Mouse (Mus musculus) heart, postnatal 0 days (tissue): Measurements from ENCODE around the gene Yars. TPM values are rescaled to one million over a fixed set of nuclear protein-coding genes. Genes with fewer than 3 reads are reported as not detected.
A peak's percentile ranks its signal among the peaks of the same experiment; 100 is the strongest.

Experiments
- ATAC-seq: fragments of 200-750 bp; cut with Nextera tagmentation; 2 replicates; pipeline ENCODE4 v1.8.0; 2017; ENCODE audit warnings: low read depth, moderate number of reproducible peaks, moderate library complexity; ENCODE audit not compliant: insufficient read depth
- DNase-seq: peaks from one replicate; pipeline ENCODE4 v3.0.0-alpha.2; 2016; ENCODE audit warnings: low spot score
- H3K27ac ChIP-seq: fragments of 300-500 bp; sonication (generic); 2 replicates; pipeline ENCODE4 v1.5.1; 2014; ENCODE audit warnings: low read depth, mild to moderate bottlenecking
- H3K27me3 ChIP-seq: fragments of 300-500 bp; sonication (generic); 2 replicates; pipeline ENCODE4 v1.6.1; 2014; ENCODE audit warnings: low read length, mixed read lengths; ENCODE audit not compliant: control insufficient read depth, insufficient read depth
- H3K36me3 ChIP-seq: fragments of 300-500 bp; sonication (generic); replicated peaks from 2 replicates; pipeline ENCODE4 v1.6.1; 2014; ENCODE audit warnings: low read length, mixed read lengths; ENCODE audit not compliant: control insufficient read depth, insufficient read depth
- H3K4me1 ChIP-seq: fragments of 300-500 bp; sonication (generic); 2 replicates; pipeline ENCODE4 v1.6.1; 2014; ENCODE audit warnings: antibody characterized with exemption; ENCODE audit not compliant: control insufficient read depth, insufficient read depth
- H3K4me2 ChIP-seq: fragments of 300-500 bp; sonication (generic); 2 replicates; pipeline ENCODE4 v1.6.1; 2014; ENCODE audit warnings: low read depth, mild to moderate bottlenecking, low read length, moderate library complexity
- H3K4me3 ChIP-seq: fragments of 300-500 bp; sonication (generic); 2 replicates; pipeline ENCODE4 v1.5.1; 2014; ENCODE audit warnings: low read depth, low read length
- H3K9ac ChIP-seq: fragments of 300-500 bp; sonication (generic); replicated peaks from 2 replicates; pipeline ENCODE4 v1.6.1; 2014; ENCODE audit warnings: low read depth, low read length, mixed read lengths
- H3K9me3 ChIP-seq: fragments of 300-500 bp; sonication (generic); replicated peaks from 2 replicates; pipeline ENCODE4 v1.6.1; 2016; ENCODE audit warnings: low read length; ENCODE audit not compliant: control insufficient read depth
- CTCF ChIP-seq: IDR thresholded peaks from 2 replicates; pipeline ENCODE4 v1.5.1; 2016; ENCODE audit warnings: antibody characterized with exemption, control low read depth, low read depth
- EP300 ChIP-seq: IDR thresholded peaks from 2 replicates; pipeline ENCODE4 v1.6.1; 2016; ENCODE audit warnings: antibody characterized with exemption, low read depth
- WGBS: fragments of 180-500 bp; shearing (Covaris S2); extraction: QIAGEN DNeasy Blood & Tissue Kit; methylation state at CpG from one replicate; pipeline ENCODE4 v1.1.7; 2014; 5-methylcytosine and 5-hydroxymethylcytosine counted together
- polyA plus RNA-seq: library from polyadenylated mRNA; unstranded; fragments of >200 nt; fragmentation: Nextera tagmentation; extraction: Ambion mirVana; gene quantifications from 2 replicates; pipeline ENCODE4 v1.2.1, GENCODE M21; 2015
- total RNA-seq: library from RNA; depleted of rRNA; stranded (reverse); fragments of >200 nt; gene quantifications from 2 replicates; pipeline ENCODE4 v1.2.3, GENCODE M21; 2014; ENCODE audit warnings: low replicate concordance

Yars gene
- total and polyA plus RNA-seq, 2 experiments from 2014 or later, result 24.7 to 31.5 TPM

DNA sequence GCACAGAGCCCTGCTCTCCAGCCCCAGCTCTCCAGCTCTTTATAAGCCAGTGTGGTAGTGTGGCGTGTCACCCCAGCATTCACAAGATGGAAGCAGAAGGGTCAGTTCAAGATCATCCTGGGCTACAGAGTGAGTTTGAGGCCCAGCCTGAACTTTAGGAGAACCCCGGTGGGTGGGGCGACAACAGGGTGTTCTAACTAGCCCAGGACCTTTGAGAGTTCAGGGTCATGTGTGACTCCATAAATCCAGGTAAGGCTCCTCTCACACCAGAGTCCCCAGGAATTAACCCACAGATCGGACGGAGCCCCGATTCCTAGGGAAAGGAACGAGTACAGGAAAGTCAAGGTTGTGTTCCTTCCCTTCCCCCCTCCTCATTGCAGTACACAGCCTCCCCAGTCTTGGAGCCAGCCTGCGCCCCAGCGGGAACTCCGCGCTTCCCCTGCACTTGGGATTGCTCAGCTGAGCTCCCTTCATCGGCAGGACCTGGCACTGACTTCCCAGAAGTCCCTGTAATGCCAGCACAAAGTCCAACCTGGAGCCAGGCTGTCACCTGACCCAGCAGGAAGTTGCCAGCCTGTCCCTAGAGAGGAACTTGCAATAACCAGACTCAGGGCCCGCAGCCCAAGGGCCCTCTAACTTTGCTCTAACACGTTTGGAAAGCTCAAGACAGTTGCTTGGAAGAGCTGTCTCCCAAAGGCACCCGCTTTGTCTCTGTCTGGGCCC, 61.4 kb downstream of the Yars start:
- ATAC-seq (peak; percentile 65), DNase-seq (no peak)
- WGBS, result 40% methylated on average over 15 of the region's 15 CpGs
- 0 out of 2 replicates have a peak overlapping the region, but pooled peaks have one; percentile 20 for H3K4me2 ChIP-seq
- no peaks in the 10 kb centered on the region for H3K36me3 ChIP-seq
- peaks cover 69% of the 10 kb centered on the region for H3K27me3 ChIP-seq
- no peak overlapping the region for H3K27ac ChIP-seq
- TF ChIP-seq EP300, result no peak
- no peak for TF ChIP-seq CTCF
- no peaks in the 10 kb centered on the region for H3K9me3 ChIP-seq
- H3K4me1 ChIP-seq, result peaks cover 4% of the 10 kb centered on the region; the same call in 1 of the 2 replicates
- H3K9ac ChIP-seq, result no peak overlapping the region
- H3K4me3 ChIP-seq, result no peak overlapping the region

DNA sequence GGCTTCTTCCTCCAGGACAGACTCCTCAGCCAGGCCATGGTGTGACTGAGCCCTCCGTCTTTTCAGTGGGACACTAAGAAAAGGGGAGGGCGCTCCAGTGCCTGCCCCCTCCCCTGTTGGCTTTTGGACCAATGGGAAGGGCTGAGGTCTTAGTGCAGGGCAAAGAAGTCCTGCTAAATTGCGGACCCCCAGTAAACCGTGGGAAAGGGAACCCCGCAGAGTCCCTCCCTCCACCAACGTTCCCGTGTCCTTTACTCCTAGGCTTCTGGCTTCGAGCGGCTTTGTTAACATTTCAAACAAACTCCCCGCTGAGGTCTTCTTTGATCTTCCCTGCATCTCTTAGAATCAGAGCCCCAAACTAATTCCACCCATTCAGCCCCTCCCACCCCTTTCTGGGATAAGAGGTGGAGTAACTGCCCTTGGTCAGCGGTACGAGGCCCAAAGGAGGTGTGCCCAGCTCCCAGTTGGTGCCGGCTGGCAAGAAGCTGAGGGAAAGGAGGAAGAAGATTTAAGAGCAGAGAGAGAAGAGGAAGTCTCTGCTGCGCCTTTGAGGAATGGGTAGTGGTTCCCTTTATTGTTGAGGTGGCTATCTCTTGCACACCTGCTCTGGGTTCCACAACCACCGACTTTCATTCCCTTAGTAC, 62.0 kb downstream of the Yars start:
- WGBS, result 34% methylated on average over 15 of the region's 15 CpGs
- Histone ChIP-seq H3K4me1 (peaks cover 8% of the 10 kb centered on the region), H3K27me3 (peaks cover 62% of the 10 kb centered on the region), H3K9ac (no peak overlapping the region), H3K36me3 (no peaks in the 10 kb centered on the region), H3K4me2 (0 out of 2 replicates have a peak overlapping the region, but pooled peaks have one; percentile 20), H3K9me3 (no peaks in the 10 kb centered on the region), H3K27ac (no peak overlapping the region), H3K4me3 (no peak overlapping the region)
- ATAC-seq (peak; percentile 6; the same call in 1 of the 2 replicates), DNase-seq (no peak)
- TF ChIP-seq CTCF (no peak), EP300 (no peak)

DNA sequence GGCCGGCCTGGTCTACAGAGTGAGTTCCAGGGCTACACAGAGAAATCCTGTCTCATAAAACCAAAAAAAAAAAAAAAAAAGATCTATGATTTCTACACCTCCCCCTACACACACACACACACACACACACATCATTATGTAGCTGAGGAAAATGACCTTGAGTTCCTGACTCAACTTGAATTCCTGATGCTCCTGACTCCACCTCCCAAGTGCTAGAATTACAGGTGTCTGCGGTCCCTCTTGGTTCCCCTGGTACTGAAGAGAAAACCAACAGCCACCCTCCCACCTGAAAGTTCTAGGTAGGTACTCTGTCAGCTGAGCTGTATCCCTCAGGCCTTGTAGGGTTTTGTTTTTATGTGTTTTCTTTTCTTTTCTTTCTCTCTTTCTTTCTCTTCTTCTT, 62.9 kb downstream of the Yars start:
- Histone ChIP-seq H3K36me3 (no peaks in the 10 kb centered on the region), H3K27me3 (peaks cover 53% of the 10 kb centered on the region), H3K9ac (no peak overlapping the region), H3K9me3 (no peaks in the 10 kb centered on the region), H3K27ac (no peak overlapping the region), H3K4me1 (peaks cover 15% of the 10 kb centered on the region), H3K4me2 (no peak overlapping the region), H3K4me3 (no peak overlapping the region)
- TF ChIP-seq EP300 (no peak), CTCF (no peak)
- DNase-seq, result no peak
- ATAC-seq, result no peak
- WGBS, result 85% methylated on average over 2 of the region's 2 CpGs

DNA sequence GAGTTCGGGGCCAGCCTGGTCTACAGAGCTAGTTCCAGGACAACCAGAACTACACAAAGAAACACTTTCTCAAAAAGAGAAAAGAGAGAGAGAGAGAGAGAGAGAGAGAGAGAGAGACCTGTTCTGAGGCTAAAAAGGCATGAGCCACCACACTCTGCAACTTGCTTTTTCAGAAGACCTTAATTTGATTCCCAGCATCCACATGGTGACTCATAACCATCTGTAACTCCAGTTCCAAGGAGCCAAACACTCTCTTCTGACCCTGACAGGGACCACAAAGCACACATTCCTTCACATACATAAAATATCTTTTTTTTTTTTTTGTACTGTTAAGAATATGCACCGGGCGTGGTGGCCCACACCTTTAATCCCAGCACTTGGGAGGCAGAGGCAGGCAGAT, 65.0 kb downstream of the Yars start:
- TF ChIP-seq CTCF (no peak), EP300 (no peak)
- 90% methylated on average over 3 of the region's 3 CpGs for WGBS

DNA sequence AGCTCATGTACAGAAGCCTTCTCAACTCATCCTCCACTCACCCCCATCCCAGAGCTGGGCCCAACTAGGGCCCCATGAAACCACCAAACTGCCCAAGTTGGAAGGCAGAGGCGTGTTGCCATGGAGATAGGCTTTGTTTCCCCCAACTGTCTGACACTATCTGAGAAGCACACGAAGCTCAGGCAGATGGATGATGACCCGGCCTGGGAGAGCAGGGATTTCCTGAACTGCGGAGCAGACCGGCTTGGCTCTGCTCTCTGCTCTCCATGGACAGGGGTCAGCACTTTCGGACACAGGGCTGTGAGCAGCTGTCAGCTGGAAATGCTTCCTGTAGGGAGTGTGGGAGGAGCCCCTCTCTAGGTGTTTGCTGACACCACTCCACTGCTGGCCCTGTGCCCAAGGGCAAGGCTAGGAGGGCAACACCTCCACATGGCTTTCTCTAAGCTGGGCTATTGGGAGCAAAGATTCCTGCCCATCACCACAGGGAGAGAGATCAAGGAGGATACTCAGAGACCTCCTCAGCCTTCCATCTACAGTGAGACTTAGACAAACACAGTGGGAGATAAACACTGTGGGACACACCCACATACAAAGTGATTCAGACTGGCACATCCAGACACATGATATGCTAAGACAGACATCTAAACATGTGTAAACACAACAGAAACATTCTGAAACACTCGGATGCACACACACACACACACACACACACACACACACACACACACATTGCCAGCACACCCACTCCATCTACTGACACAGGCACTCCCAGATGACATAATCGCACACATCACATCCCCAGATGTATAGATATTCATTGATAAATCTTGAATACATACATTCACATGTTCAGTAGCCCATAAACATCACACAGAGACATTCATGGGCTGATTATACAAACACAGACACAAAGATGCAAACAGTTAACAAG, 67.2 kb downstream of the Yars start:
- peak; percentile 72 for DNase-seq
- WGBS, result 20% methylated on average over 8 of the region's 8 CpGs
- ATAC-seq, result peak; percentile 76
- peaks cover 11% of the 10 kb centered on the region for H3K4me1 ChIP-seq
- H3K36me3 ChIP-seq, result no peaks in the 10 kb centered on the region
- peaks cover 23% of the 10 kb centered on the region; the same call in 1 of the 2 replicates for H3K27me3 ChIP-seq
- no peaks in the 10 kb centered on the region for H3K9me3 ChIP-seq
- peak overlapping the region; percentile 52; the same call in 1 of the 2 replicates for H3K27ac ChIP-seq
- H3K9ac ChIP-seq, result no peak overlapping the region
- no peak overlapping the region for H3K4me3 ChIP-seq
- no peak overlapping the region for H3K4me2 ChIP-seq
- no peak for TF ChIP-seq EP300
- no peak for TF ChIP-seq CTCF

More for the DNA sequence above, 65.0 kb downstream of the Yars start:
- no peak overlapping the region for H3K9ac ChIP-seq
- no peak overlapping the region for H3K4me2 ChIP-seq
- no peaks in the 10 kb centered on the region for H3K9me3 ChIP-seq
- H3K4me3 ChIP-seq, result no peak overlapping the region
- H3K27ac ChIP-seq, result no peak overlapping the region
- peaks cover 15% of the 10 kb centered on the region for H3K4me1 ChIP-seq
- H3K27me3 ChIP-seq, result peaks cover 39% of the 10 kb centered on the region
- H3K36me3 ChIP-seq, result no peaks in the 10 kb centered on the region
- no peak for ATAC-seq
- no peak for DNase-seq
